Mouse (Mus musculus) heart, postnatal 14 days (tissue): Measurements from ENCODE around the gene Lancl3. TPM values are rescaled to one million over a fixed set of nuclear protein-coding genes. Genes with fewer than 3 reads are reported as not detected.
"Not testable (repeated sequence)": the region's sequence is repeated elsewhere in the genome, so short reads cannot be mapped to it uniquely, and the experiment has no call there.

ENCODE experiments used
- DNase-seq, 2 experiments: peaks; one replicate each; pipeline ENCODE4 v3.0.0; 2021 to 2022
- intact Hi-C: fragments of 180-260 bp; cut with DNase I; formaldehyde crosslinking; loops from one replicate; pipeline ENCODE4 v1.15.1; 2025
- total RNA-seq, 2 experiments: library from RNA; stranded (reverse); gene quantifications; 2 replicates each; pipeline ENCODE4 v1.2.3; 2021

Gene Lancl3
- total RNA-seq, 2 experiments from 2014 or later = 4.0 to 4.1 TPM

DNA sequence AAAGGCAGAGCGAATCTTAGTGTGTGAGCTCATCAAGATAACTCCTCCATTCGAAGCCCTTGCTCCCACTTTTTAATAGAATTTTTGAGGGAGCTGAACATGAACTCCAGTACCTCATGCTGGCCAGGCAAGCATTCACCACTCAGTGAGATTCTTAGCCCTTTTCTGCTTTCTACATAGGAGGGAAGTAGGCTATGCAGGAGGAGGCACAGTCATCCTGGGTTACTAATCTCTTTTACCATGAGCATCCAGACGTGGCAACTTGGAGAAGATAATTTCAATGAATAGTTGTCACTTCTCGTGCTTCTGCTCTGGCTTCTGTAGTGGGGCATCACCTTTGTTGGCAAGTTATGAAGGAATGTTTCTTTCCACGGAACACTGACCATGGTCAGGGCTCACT, 57.1 kb downstream of the Lancl3 start, which contains the start of gene Gm14862:
TSS of gene Gm14862 (minus strand) at position 134 of the 400 bp plus-strand sequence.
- DNase-seq = no peak
- intact Hi-C loops = no loop called here

DNA sequence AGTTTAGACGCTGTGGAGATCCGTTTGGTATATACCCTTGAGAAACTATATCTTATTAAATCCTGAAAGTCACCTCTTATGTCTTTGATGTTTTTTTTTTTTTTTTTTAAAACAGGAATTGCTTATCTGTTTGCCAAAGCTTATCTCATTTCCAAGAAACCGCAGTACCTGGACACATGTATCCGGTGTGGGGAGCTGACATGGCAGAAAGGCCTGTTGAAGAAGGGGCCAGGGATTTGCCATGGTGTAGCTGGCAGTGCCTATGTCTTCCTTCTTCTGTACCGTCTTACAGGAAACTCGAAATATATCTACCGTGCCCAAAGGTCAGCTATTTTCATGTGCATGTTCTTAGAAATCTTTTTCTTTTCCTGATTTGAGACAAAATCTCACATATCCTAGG, 58.1 kb downstream of the Lancl3 start:
- DNase-seq = no peak
- intact Hi-C loops = no loop called here

DNA sequence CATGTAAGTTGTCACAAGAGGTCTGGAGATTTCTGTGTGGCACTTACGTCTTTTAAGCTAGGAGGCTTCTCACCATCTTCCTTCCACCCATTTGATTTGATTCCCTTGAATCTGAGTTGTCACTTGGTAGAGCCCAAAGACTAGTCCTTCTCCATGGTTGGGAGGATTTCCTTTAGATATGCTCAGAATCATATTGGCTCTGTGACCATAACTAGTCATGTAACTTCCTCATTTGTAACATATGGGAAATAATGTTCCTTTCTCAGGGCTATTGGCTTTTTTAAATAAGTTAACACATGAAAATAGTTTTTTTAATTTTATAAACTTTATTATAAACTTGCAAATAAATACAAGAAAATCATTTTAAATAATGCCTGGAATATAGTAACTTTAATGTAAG, 59.6 kb downstream of the Lancl3 start:
- intact Hi-C loops = no loop called here

DNA sequence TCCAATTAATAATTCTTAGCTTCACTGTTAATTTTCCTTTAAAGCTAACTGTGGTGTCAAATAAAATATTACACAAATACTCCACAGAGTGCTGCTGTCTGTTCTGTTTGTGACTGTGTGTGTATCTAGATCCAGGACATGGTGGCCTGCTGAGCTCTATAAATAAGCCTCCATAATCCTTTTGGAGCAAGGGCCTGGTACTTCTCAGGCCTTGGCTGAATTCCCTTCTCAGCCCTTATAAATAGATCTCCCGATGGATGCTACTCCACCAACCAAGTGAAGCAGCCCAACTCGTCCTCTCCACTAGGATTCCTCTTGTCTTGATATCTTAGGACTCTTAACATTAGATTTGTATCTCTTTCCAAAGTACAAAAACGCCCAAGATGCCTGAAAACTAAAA, 71.4 kb downstream of the Lancl3 start:
- peak in 1 of 2 experiments; percentile 23 for DNase-seq
- intact Hi-C loops = no loop called here

More for the DNA sequence above, 59.6 kb downstream of the Lancl3 start:
- DNase-seq = no peak

DNA sequence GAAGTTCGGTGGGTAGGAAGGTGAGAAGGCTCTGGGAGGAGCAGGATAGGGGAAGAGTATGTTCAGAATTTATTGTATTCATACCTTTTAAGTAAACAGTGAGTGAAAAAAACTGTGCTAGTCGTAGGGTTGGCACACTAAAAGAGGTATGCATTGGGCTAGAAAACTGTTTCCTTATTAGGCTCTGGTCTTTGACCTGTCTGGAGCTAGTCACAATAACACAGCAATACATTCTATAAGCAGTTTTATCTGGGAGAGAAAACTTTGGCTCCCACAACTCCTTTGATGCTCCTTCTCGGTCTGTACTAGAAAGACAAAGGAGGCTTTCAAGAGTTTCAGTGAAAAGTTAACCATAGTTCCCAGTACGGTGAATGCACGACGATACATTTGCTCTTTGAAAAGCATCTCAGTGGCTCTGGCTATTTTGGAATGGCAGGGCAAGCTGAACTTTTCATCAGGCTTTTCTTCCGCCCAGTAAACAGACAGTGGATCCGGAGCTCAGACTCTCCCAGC, 72.3 kb downstream of the Lancl3 start:
- intact Hi-C loops = no loop called here
- no peak for DNase-seq

DNA sequence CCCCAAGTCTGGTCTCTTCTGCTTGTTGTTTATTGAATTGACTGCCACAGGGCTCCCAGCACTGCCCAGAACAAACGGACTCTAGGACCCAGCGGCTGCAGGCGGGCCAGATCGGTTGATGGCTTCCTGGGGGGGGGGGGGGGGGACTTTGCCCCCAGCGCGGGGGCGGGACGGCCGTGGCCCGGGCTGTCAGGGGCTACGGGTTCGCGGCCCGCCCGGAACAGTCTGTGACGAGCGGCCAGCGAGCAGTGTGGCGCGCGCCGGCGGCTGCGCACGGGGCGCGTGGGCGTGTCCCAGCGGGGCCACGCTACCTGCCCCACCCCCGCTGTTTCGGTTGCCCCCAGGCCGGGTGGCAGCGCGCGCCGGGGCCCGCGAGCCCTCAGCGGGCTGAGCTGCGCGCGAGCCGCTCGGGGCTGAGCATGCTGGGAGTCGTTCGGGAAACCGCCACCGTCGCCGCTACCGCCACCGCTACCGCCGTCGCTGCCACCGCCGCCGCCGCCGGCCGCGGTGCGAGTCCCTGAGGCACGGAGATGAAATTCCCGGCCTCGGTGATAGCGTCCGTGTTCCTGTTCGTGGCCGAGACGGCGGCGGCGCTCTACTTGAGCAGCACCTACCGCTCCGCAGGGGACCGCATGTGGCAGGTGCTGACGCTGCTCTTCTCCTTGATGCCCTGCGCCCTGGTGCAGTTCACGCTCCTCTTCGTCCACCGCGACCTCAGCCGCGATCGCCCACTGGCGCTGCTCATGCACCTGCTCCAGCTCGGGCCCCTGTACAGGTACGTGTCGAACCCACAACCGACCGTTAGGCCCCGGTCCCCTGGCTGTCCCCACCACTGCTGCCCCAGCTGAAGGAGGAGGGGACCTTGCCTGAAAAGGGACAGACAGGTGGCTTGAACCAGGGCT, 73.0 kb downstream of the Lancl3 start, which contains the start of gene Xk:
TSS of gene Xk (plus strand) at position 297 of the 902 bp plus-strand sequence.
- DNase-seq = peak; percentile 57 to 62
- intact Hi-C loops = no loop called here

DNA sequence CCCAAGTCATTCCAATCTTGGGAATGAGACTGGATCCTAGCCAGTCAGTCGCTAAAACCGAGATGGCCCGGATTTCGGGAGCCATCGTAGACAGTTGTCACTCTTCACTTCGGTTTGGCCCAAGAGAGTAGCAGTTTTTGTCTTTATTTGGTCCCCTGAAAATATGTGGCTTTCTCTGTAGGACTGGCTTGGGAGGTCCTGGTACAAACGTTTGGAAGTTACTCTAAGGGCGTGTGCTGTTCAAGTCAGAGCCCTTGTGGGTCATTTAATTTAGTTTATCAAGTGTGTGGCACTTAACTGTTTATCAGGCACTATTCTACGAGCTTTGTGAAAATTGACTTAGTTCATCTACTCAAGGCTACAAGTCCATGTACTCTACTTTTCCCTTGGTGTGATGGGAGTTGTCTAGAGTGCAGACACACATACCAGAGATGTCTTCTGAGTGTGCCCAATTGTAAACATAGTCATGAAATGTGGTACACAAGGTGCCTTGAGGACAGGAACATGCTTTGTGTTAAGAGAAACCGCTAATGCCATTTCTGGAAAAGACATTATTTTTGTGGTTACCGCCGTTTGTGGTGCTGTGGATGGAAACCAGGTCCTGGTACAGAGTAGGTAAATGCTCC, 73.8 kb downstream of the Lancl3 start:
- DNase-seq = no peak
- intact Hi-C loops = no loop called here

DNA sequence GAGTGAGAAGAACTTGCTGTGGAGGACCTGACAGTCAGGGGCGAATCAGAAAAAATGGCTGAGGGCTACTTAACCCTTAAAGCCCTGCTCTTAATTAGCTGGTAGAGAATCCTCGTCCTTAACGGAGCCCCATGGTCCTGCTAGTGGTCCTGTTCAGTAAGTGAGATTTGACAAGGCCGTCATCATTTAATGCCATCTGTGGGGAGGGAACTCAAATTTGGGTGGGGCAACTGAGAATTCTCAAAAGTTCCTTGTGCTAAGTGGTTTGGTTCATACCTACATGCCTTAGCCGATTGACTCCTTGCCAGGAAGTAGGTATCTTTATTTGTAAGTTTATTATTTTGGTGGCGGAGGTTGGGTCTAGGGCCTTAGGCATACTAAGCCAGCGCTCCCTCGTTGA, 74.6 kb downstream of the Lancl3 start:
- DNase-seq = no peak
- intact Hi-C loops = no loop called here

DNA sequence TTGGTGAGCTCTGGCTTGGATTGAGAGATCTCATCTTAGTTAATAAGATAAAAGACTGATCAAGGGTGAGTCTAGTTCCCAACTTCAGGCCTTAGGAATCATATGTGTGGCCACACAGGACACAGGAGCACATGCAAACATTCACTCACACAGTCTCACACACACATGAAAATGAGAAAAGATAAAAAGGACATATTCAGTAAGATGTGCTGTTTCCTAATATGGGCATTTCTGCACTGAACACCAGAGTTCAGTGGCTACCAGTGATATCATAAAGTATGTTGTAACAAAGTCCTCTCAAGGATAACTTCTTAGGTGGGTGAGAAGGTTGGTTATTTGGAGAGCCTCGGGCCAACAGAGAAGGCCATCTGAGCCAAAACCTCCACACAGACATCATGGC, 83.8 kb downstream of the Lancl3 start, which contains the start of gene H2al1m:
TSS of gene H2al1m (plus strand) at position 301 of the 400 bp plus-strand sequence.
- DNase-seq, intact Hi-C loops: not testable (repeated sequence)

DNA sequence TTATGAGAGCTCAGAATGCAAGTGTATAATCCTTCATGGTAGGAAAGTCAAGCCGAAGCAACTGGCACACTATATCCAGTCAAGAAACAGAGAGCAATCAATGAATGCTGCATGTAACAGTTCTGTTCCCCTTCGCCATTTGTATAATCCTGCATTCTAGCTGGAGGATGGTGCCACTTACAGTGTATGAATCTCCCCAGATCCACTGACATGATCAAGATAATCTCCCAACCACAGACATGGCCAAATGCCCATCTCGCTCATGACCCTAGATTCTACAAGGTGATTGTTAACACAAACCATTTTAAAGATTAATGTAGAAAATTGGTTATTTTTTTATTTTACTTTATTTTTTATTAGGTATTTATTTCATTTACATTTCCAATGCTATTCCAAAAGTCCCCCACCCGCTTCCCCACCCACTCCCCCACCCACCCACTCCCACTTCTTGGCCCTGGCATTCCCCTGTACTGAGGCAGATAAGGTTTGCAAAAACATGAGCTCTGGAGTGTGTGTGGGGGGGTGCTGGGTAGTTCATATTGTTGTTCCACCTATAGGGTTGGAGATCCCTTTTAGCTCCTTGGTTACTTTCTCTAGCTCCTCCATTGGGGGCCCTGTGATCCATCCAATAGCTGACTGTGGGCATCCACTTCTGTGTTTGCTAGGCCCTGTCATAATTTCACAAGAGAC, 93.6 kb downstream of the Lancl3 start:
- DNase-seq, intact Hi-C loops: not testable (repeated sequence)

DNA sequence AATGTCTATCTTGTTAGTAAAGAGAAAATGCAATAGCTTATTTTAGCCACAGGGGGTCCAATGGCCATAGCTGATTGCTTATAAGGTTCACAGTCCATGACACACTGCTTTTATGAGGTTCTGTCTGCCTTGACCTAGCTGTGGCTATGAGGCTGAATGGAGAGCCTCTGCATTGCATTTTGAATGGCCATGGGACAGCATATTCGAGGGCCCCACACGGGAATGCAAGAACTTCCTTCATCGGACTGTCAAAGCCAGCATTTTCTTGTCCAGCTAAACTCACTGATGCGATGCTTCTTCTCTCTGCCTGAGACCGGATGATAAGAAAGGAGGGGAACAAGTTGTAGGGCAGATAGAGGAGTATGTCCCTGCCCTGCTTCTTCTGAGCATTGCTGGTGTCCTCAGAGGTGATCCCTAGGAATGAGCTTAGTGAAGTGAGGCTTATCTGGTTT, 98.7 kb downstream of the Lancl3 start:
- DNase-seq = no peak
- intact Hi-C loops = no loop called here

DNA sequence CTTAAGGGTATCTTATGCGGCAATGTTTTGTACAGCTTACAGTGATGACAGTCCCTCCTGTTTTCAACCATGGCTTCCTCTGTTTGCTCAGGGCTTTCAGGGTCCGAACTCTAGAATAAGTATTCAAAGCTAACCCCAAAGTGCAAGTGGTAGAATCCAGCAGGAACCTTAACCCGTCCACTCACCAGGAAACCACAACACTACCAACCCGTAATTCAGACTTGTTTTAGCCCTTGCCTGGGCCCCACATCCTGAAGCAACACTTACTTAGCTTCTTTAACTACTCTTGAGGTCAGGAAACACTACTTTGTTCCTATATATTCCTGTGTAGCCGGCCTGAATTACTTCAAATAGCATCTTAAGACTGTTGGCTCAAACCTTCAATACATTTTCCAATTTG, 103.1 kb downstream of the Lancl3 start:
- DNase-seq = no peak
- intact Hi-C loops = no loop called here

DNA sequence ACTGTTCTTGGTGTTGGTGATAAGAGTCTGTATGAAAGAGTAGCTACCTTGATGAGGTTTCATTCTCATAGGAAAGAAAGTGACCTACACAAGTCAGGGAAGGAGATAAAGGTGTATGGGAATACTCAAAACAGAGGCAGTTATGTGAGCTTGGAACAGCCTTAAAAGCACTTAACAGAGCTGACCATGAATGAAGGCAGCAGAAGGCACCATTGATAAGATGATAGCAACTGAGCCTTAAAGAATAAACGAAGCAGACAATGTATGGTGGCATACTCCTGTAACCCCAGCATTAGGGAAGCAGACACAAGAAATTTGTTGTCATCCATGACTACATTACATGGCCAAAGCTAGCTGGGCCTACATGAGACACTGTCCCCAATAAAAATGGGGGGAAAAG, 103.8 kb downstream of the Lancl3 start:
- DNase-seq = no peak

DNA sequence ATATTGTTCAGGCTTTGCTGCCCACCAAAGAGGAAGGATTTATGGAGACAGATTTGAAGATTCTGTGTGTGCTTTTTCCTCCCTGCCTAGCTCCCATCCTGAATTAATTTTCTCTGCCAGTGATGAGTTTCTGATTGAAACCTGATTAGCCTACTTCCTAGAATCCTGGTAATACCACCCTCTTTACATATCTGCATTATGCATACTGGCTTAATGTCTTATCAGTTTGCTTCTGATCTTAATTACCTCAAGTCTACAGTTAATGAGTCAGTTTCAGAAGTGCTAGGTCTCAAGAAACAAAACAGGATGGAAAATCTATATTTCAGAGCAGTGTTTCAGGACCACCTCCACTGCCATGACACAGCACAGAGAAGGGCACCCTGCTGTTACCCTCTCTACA, 116.8 kb downstream of the Lancl3 start:
- DNase-seq, intact Hi-C loops: not testable (repeated sequence)

More for the DNA sequence above, 103.8 kb downstream of the Lancl3 start:
- intact Hi-C loops = no loop called here

Other genes starting within 250 kb of the Lancl3 start
- not detected for gene Fthl17b, start 236.9 kb upstream of the Lancl3 start, total RNA-seq
- gene Fthl17c, start 223.3 kb upstream of the Lancl3 start, total RNA-seq = not detected
- gene Fthl17d, start 213.1 kb upstream of the Lancl3 start, total RNA-seq = not detected
- gene Fthl17e, start 166.4 kb upstream of the Lancl3 start, total RNA-seq = not detected
- gene Fthl17f, start 136.9 kb upstream of the Lancl3 start, total RNA-seq = not detected
- gene 4930402K13Rik, start 95.3 kb upstream of the Lancl3 start, total RNA-seq = not detected
- not detected for gene Gm14862, start 57.0 kb downstream of the Lancl3 start, total RNA-seq
- gene Xk, start 72.9 kb downstream of the Lancl3 start, total RNA-seq = 1 to 10 TPM; 4.1 to 6.1 TPM
- under 1 TPM in 1 of 2 experiments, not detected in 1; 0.76 TPM for gene H2al1m, start 83.9 kb downstream of the Lancl3 start, total RNA-seq
- gene H2al1k, start 150.7 kb downstream of the Lancl3 start, total RNA-seq = not detected